Mouse (Mus musculus) lung, embryonic 16.5 days (tissue): ENCODE data around the gene Slc4a5. TPM values are rescaled to one million over a fixed set of nuclear protein-coding genes. Genes with fewer than 3 reads are reported as not detected.

Experiments used
- ATAC-seq: fragments of 200-750 bp; cut with Nextera tagmentation; 2 replicates; pipeline ENCODE4 v1.8.0; 2017; ENCODE audit warnings: low read depth, mild to moderate bottlenecking, moderate library complexity
- H3K27ac ChIP-seq: fragments of 300-500 bp; sonication (generic); 2 replicates; pipeline ENCODE4 v1.5.1; 2014; ENCODE audit warnings: mild to moderate bottlenecking, control low read depth, low read length
- H3K27me3 ChIP-seq: fragments of 300-500 bp; sonication (generic); 2 replicates; pipeline ENCODE4 v1.6.1; 2014; ENCODE audit warnings: low read depth, low read length, mixed read lengths; ENCODE audit not compliant: control insufficient read depth, insufficient read depth
- H3K36me3 ChIP-seq: fragments of 300-500 bp; sonication (generic); 2 replicates; pipeline ENCODE4 v1.6.1; 2014; ENCODE audit warnings: low read length; ENCODE audit not compliant: control insufficient read depth, insufficient read depth
- H3K4me1 ChIP-seq: fragments of 300-500 bp; sonication (generic); replicated peaks from 2 replicates; pipeline ENCODE4 v1.6.1; 2014; ENCODE audit warnings: low read length, mixed read lengths; ENCODE audit not compliant: control insufficient read depth, insufficient read depth
- H3K4me2 ChIP-seq: fragments of 300-500 bp; sonication (generic); 2 replicates; pipeline ENCODE4 v1.6.1; 2014; ENCODE audit warnings: low read depth, low read length, control low read depth
- H3K4me3 ChIP-seq: fragments of 300-500 bp; sonication (generic); 2 replicates; pipeline ENCODE4 v1.5.1; 2014; ENCODE audit warnings: mild to moderate bottlenecking, low read length, control low read depth
- H3K9ac ChIP-seq: fragments of 300-500 bp; sonication (generic); 2 replicates; pipeline ENCODE4 v1.6.1; 2014; ENCODE audit warnings: low read length, control low read depth
- H3K9me3 ChIP-seq: fragments of 300-500 bp; sonication (generic); 2 replicates; pipeline ENCODE4 v1.6.1; 2016; ENCODE audit warnings: low read length; ENCODE audit not compliant: control insufficient read depth
- WGBS: fragments of 180-500 bp; shearing (Covaris S2); extraction: QIAGEN DNeasy Blood & Tissue Kit; methylation state at CpG from one replicate; pipeline ENCODE4 v1.1.7; 2014; 5-methylcytosine and 5-hydroxymethylcytosine counted together
- polyA plus RNA-seq: library from polyadenylated mRNA; unstranded; fragments of >200 nt; fragmentation: Nextera tagmentation; extraction: Ambion mirVana; gene quantifications from 2 replicates; pipeline ENCODE4 v1.2.1, GENCODE M21; 2015

The Slc4a5 gene
- polyA plus RNA-seq, 1 experiment from 2014 or later = 2.1 TPM

- H3K36me3 ChIP-seq = no peaks in the 10 kb centered on the region
- H3K9ac ChIP-seq = no peak overlapping the region
- H3K27ac ChIP-seq = no peak overlapping the region
- H3K9me3 ChIP-seq = no peaks in the 10 kb centered on the region
- no peak overlapping the region for H3K4me3 ChIP-seq
- no peak for ATAC-seq
- no peaks in the 10 kb centered on the region for H3K27me3 ChIP-seq
- WGBS = 85% methylated on average over 11 of the region's 11 CpGs
- H3K4me2 ChIP-seq = no peak overlapping the region
- H3K4me1 ChIP-seq = no peaks in the 10 kb centered on the region
Observed at GRCm38 (mm10) chr6:83273733-83274132, 54.1 kb downstream of the Slc4a5 start.

GRCm38 (mm10) chr6:83277151-83277550 lies 57.5 kb downstream of the Slc4a5 start:
- no peak overlapping the region for H3K4me3 ChIP-seq
- H3K4me1 ChIP-seq = no peaks in the 10 kb centered on the region
- peaks cover 4% of the 10 kb centered on the region; the same call in 1 of the 2 replicates for H3K9me3 ChIP-seq
- ATAC-seq = no peak
- no peak overlapping the region for H3K27ac ChIP-seq
- WGBS = 61% methylated on average over 13 of the region's 13 CpGs
- H3K36me3 ChIP-seq = no peaks in the 10 kb centered on the region
- H3K4me2 ChIP-seq = no peak overlapping the region
- no peak overlapping the region for H3K9ac ChIP-seq
- H3K27me3 ChIP-seq = no peaks in the 10 kb centered on the region

- no peaks in the 10 kb centered on the region for H3K36me3 ChIP-seq
- H3K9ac ChIP-seq = no peak overlapping the region
- WGBS = 23% methylated on average over 2 of the region's 2 CpGs
- no peak for ATAC-seq
- no peak overlapping the region for H3K4me2 ChIP-seq
- no peak overlapping the region for H3K4me3 ChIP-seq
- H3K9me3 ChIP-seq = peaks cover 4% of the 10 kb centered on the region; the same call in 1 of the 2 replicates
- no peaks in the 10 kb centered on the region for H3K27me3 ChIP-seq
- no peaks in the 10 kb centered on the region for H3K4me1 ChIP-seq
- no peak overlapping the region for H3K27ac ChIP-seq
Observed at GRCm38 (mm10) chr6:83278881-83279280, 59.3 kb downstream of the Slc4a5 start.

- Histone ChIP-seq H3K9ac (no peak overlapping the region), H3K27me3 (no peaks in the 10 kb centered on the region), H3K9me3 (peaks cover 4% of the 10 kb centered on the region; the same call in 1 of the 2 replicates), H3K4me1 (no peaks in the 10 kb centered on the region), H3K27ac (no peak overlapping the region), H3K4me3 (no peak overlapping the region), H3K36me3 (no peaks in the 10 kb centered on the region), H3K4me2 (no peak overlapping the region)
- WGBS = 77% methylated on average over 8 of the region's 8 CpGs
- ATAC-seq = no peak
Observed at GRCm38 (mm10) chr6:83280256-83280955, 60.8 kb downstream of the Slc4a5 start.

- Histone ChIP-seq H3K36me3 (no peaks in the 10 kb centered on the region), H3K27ac (no peak overlapping the region), H3K4me3 (no peak overlapping the region), H3K9ac (no peak overlapping the region), H3K4me2 (no peak overlapping the region), H3K27me3 (no peaks in the 10 kb centered on the region), H3K4me1 (no peaks in the 10 kb centered on the region), H3K9me3 (no peaks in the 10 kb centered on the region)
- 69% methylated on average over 7 of the region's 7 CpGs for WGBS
- ATAC-seq = no peak
Observed at GRCm38 (mm10) chr6:83300447-83301229, 81.0 kb downstream of the Slc4a5 start.

DNA sequence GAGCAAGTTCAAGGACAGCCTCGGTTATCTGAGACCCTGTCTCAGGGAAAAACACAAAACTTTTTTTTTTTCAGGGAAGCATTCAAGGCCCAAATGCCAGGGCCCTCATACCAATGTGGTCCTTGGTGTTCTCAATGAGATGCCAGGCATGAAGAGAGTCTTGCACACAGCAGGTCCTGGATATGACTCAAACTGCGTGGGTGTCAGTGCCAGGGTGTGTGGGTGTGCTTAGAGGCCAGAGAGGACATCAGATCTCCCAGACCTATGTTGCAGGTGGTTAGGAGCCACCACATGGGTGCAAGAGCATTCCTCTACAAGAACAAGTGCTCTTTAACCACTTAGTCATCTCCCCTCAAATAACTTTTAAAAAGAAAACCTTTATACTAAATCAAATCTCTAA lies 81.7 kb downstream of the Slc4a5 start:
- H3K4me2 ChIP-seq = no peak overlapping the region
- ATAC-seq = 0 out of 2 replicates have a peak, but pooled peaks have one; percentile 38
- H3K9me3 ChIP-seq = no peaks in the 10 kb centered on the region
- no peaks in the 10 kb centered on the region for H3K36me3 ChIP-seq
- H3K27me3 ChIP-seq = no peaks in the 10 kb centered on the region
- H3K9ac ChIP-seq = no peak overlapping the region
- H3K4me1 ChIP-seq = no peaks in the 10 kb centered on the region
- H3K27ac ChIP-seq = no peak overlapping the region
- H3K4me3 ChIP-seq = no peak overlapping the region
- 50% methylated on average over 2 of the region's 2 CpGs for WGBS

GRCm38 (mm10) chr6:83302264-83302663 lies 82.6 kb downstream of the Slc4a5 start:
- Histone ChIP-seq H3K9me3 (no peaks in the 10 kb centered on the region), H3K27ac (peak overlapping the region; percentile 40; the same call in 1 of the 2 replicates), H3K9ac (no peak overlapping the region), H3K4me2 (no peak overlapping the region), H3K4me3 (no peak overlapping the region), H3K4me1 (no peaks in the 10 kb centered on the region), H3K27me3 (no peaks in the 10 kb centered on the region), H3K36me3 (no peaks in the 10 kb centered on the region)
- ATAC-seq = no peak
- 80% methylated on average over 5 of the region's 5 CpGs for WGBS

- H3K4me1 ChIP-seq = no peaks in the 10 kb centered on the region
- H3K9me3 ChIP-seq = no peaks in the 10 kb centered on the region
- H3K27me3 ChIP-seq = no peaks in the 10 kb centered on the region
- no peak overlapping the region for H3K4me2 ChIP-seq
- no peak overlapping the region for H3K27ac ChIP-seq
- H3K4me3 ChIP-seq = no peak overlapping the region
- H3K9ac ChIP-seq = no peak overlapping the region
- peaks cover 10% of the 10 kb centered on the region for H3K36me3 ChIP-seq
- WGBS = 85% methylated on average over 7 of the region's 7 CpGs
- ATAC-seq = no peak
Observed at GRCm38 (mm10) chr6:83309017-83309416, 89.4 kb downstream of the Slc4a5 start.

- WGBS = 88% methylated on average over 11 of the region's 11 CpGs
- H3K36me3 ChIP-seq = peaks cover 10% of the 10 kb centered on the region
Observed at GRCm38 (mm10) chr6:83311206-83311605, 91.6 kb downstream of the Slc4a5 start.

More at GRCm38 (mm10) chr6:83311206-83311605, 91.6 kb downstream of the Slc4a5 start:
- H3K4me3 ChIP-seq = no peak overlapping the region
- no peak overlapping the region for H3K27ac ChIP-seq
- no peak overlapping the region for H3K4me2 ChIP-seq
- no peaks in the 10 kb centered on the region for H3K27me3 ChIP-seq
- ATAC-seq = no peak
- no peaks in the 10 kb centered on the region for H3K9me3 ChIP-seq
- peaks cover 6% of the 10 kb centered on the region for H3K4me1 ChIP-seq
- H3K9ac ChIP-seq = no peak overlapping the region
